Mouse (Mus musculus) megakaryocyte, embryonic 14.5 days (primary cell): ENCODE data around the gene Rdh8.

ENCODE experiments used
- FLI1 ChIP-seq: IDR thresholded peaks from 2 replicates; pipeline ENCODE4 v1.6.1; 2012; ENCODE audit warnings: low read length, inconsistent platforms, mixed read lengths
- GATA1 ChIP-seq: IDR thresholded peaks from 3 replicates; pipeline ENCODE4 v1.6.1; 2012; ENCODE audit warnings: mixed read lengths, low read length, inconsistent platforms, borderline replicate concordance

GRCm38 (mm10) chr9:20790345-20790744 is 28.0 kb upstream of the Rdh8 start:
- TF ChIP-seq GATA1: no peak
- TF ChIP-seq FLI1: no peak
